Mouse (Mus musculus) heart, embryonic 12.5 days (tissue): ENCODE results near the gene Tysnd1. TPM values are rescaled to one million over a fixed set of nuclear protein-coding genes. Genes with fewer than 3 reads are reported as not detected.
A peak's percentile ranks its signal among the peaks of the same experiment; 100 is the strongest.

Source experiments
- ATAC-seq: fragments of 200-750 bp; cut with Nextera tagmentation; 2 replicates; pipeline ENCODE4 v1.8.0; 2017; ENCODE audit warnings: moderate TSS enrichment, moderate library complexity; ENCODE audit not compliant: insufficient number of reproducible peaks, low FRiP score
- H3K27ac ChIP-seq: fragments of 300-500 bp; sonication (generic); 2 replicates; pipeline ENCODE4 v1.5.1; 2016; ENCODE audit warnings: mild to moderate bottlenecking, moderate library complexity; ENCODE audit not compliant: poor library complexity, severe bottlenecking
- H3K27me3 ChIP-seq: fragments of 300-500 bp; sonication (generic); replicated peaks from 2 replicates; pipeline ENCODE4 v1.6.1; 2016; ENCODE audit warnings: mild to moderate bottlenecking, moderate library complexity
- H3K36me3 ChIP-seq: fragments of 300-500 bp; sonication (generic); 2 replicates; pipeline ENCODE4 v1.6.1; 2016; ENCODE audit warnings: mild to moderate bottlenecking, moderate library complexity
- H3K4me1 ChIP-seq: fragments of 300-500 bp; sonication (generic); replicated peaks from 2 replicates; pipeline ENCODE4 v1.6.1; 2016; ENCODE audit warnings: mild to moderate bottlenecking
- H3K4me2 ChIP-seq: fragments of 300-500 bp; sonication (generic); 2 replicates; pipeline ENCODE4 v1.6.1; 2016; ENCODE audit warnings: mild to moderate bottlenecking, moderate library complexity
- H3K4me3 ChIP-seq: fragments of 300-500 bp; sonication (generic); 2 replicates; pipeline ENCODE4 v1.5.1; 2016; ENCODE audit warnings: mild to moderate bottlenecking
- H3K9ac ChIP-seq: fragments of 300-500 bp; sonication (generic); 2 replicates; pipeline ENCODE4 v1.6.1; 2016; ENCODE audit warnings: mild to moderate bottlenecking, moderate library complexity
- H3K9me3 ChIP-seq: fragments of 300-500 bp; sonication (generic); replicated peaks from 2 replicates; pipeline ENCODE4 v1.6.1; 2016; ENCODE audit warnings: mild to moderate bottlenecking, moderate library complexity
- WGBS: fragments of 180-500 bp; shearing (Covaris S2); methylation state at CpG from one replicate; pipeline ENCODE4 v1.1.7; 2016; 5-methylcytosine and 5-hydroxymethylcytosine counted together
- polyA plus RNA-seq: library from polyadenylated mRNA; unstranded; fragments of >200 nt; fragmentation: Nextera tagmentation; extraction: Ambion mirVana; gene quantifications from 2 replicates; pipeline ENCODE4 v1.2.1, GENCODE M21; 2016

The Tysnd1 gene
- polyA plus RNA-seq, 1 experiment from 2014 or later: 31.0 TPM

- Histone ChIP-seq H3K27ac (no peak overlapping the region), H3K9me3 (no peaks in the 10 kb centered on the region), H3K4me2 (no peak overlapping the region), H3K4me3 (no peak overlapping the region), H3K9ac (no peak overlapping the region), H3K27me3 (no peaks in the 10 kb centered on the region), H3K36me3 (peaks cover 60% of the 10 kb centered on the region), H3K4me1 (peaks cover 21% of the 10 kb centered on the region)
- 70% methylated on average over 4 of the region's 4 CpGs for WGBS
- ATAC-seq: no peak
These were observed 1.8 kb upstream of the Tysnd1 start for GRCm38 (mm10) chr10:61693563-61693962.

GRCm38 (mm10) chr10:61695703-61696559 is 617 bp downstream of the Tysnd1 start:
- Histone ChIP-seq H3K4me2 (peak overlapping the region; percentile 100), H3K4me1 (peaks cover 21% of the 10 kb centered on the region), H3K27ac (no peak overlapping the region), H3K4me3 (peak overlapping the region; percentile 97), H3K9ac (peak overlapping the region; percentile 94), H3K27me3 (no peaks in the 10 kb centered on the region), H3K9me3 (no peaks in the 10 kb centered on the region), H3K36me3 (peaks cover 52% of the 10 kb centered on the region)
- ATAC-seq: no peak
- under 1% methylated on average over 110 of the region's 111 CpGs for WGBS

- peaks cover 21% of the 10 kb centered on the region for H3K4me1 ChIP-seq
- peak overlapping the region; percentile 97 for H3K4me3 ChIP-seq
- ATAC-seq: no peak
- no peaks in the 10 kb centered on the region for H3K9me3 ChIP-seq
- peaks cover 52% of the 10 kb centered on the region for H3K36me3 ChIP-seq
- H3K9ac ChIP-seq: peak overlapping the region; percentile 94
- no peak overlapping the region for H3K27ac ChIP-seq
- H3K27me3 ChIP-seq: no peaks in the 10 kb centered on the region
- H3K4me2 ChIP-seq: peak overlapping the region; percentile 100
- WGBS: 9% methylated on average over 19 of the region's 19 CpGs
These were observed 1.2 kb downstream of the Tysnd1 start for GRCm38 (mm10) chr10:61696560-61696823.

GRCm38 (mm10) chr10:61697028-61697427 is 1.7 kb downstream of the Tysnd1 start:
- peak overlapping the region; percentile 97 for H3K4me3 ChIP-seq
- no peaks in the 10 kb centered on the region for H3K9me3 ChIP-seq
- H3K36me3 ChIP-seq: peaks cover 52% of the 10 kb centered on the region
- H3K27me3 ChIP-seq: no peaks in the 10 kb centered on the region
- peaks cover 21% of the 10 kb centered on the region for H3K4me1 ChIP-seq
- ATAC-seq: no peak
- H3K9ac ChIP-seq: peak overlapping the region; percentile 94
- WGBS: 93% methylated on average over 2 of the region's 2 CpGs
- H3K4me2 ChIP-seq: peak overlapping the region; percentile 100
- no peak overlapping the region for H3K27ac ChIP-seq

GRCm38 (mm10) chr10:61704663-61705062 is 9.3 kb downstream of the Tysnd1 start:
- H3K36me3 ChIP-seq: peaks cover 41% of the 10 kb centered on the region
- H3K27ac ChIP-seq: no peak overlapping the region
- no peak overlapping the region for H3K4me2 ChIP-seq
- no peaks in the 10 kb centered on the region for H3K27me3 ChIP-seq
- peaks cover 6% of the 10 kb centered on the region for H3K4me1 ChIP-seq
- no peak overlapping the region for H3K4me3 ChIP-seq
- no peak overlapping the region for H3K9ac ChIP-seq
- no peak for ATAC-seq
- H3K9me3 ChIP-seq: no peaks in the 10 kb centered on the region
- 84% methylated on average over 4 of the region's 4 CpGs for WGBS

- H3K4me1 ChIP-seq: peaks cover 6% of the 10 kb centered on the region
- 77% methylated on average over 6 of the region's 6 CpGs for WGBS
- no peak overlapping the region for H3K4me2 ChIP-seq
- ATAC-seq: no peak
- H3K9me3 ChIP-seq: no peaks in the 10 kb centered on the region
- H3K27ac ChIP-seq: no peak overlapping the region
- peaks cover 29% of the 10 kb centered on the region for H3K36me3 ChIP-seq
- H3K9ac ChIP-seq: no peak overlapping the region
- no peak overlapping the region for H3K4me3 ChIP-seq
- H3K27me3 ChIP-seq: peaks cover 7% of the 10 kb centered on the region; the same call in 1 of the 2 replicates
These were observed 11.4 kb downstream of the Tysnd1 start for GRCm38 (mm10) chr10:61706412-61707375.

- no peaks in the 10 kb centered on the region for H3K36me3 ChIP-seq
- H3K9ac ChIP-seq: no peak overlapping the region
- 75% methylated on average over 3 of the region's 3 CpGs for WGBS
- no peaks in the 10 kb centered on the region for H3K9me3 ChIP-seq
- no peak overlapping the region for H3K4me2 ChIP-seq
- H3K27ac ChIP-seq: no peak overlapping the region
- peaks cover 7% of the 10 kb centered on the region; the same call in 1 of the 2 replicates for H3K27me3 ChIP-seq
- H3K4me1 ChIP-seq: peaks cover 18% of the 10 kb centered on the region
- ATAC-seq: no peak
- no peak overlapping the region for H3K4me3 ChIP-seq
These were observed 18.3 kb downstream of the Tysnd1 start for GRCm38 (mm10) chr10:61713601-61714000.

GRCm38 (mm10) chr10:61714146-61714545 is 18.8 kb downstream of the Tysnd1 start:
- Histone ChIP-seq H3K4me3 (no peak overlapping the region), H3K4me1 (peaks cover 18% of the 10 kb centered on the region), H3K36me3 (no peaks in the 10 kb centered on the region), H3K27ac (no peak overlapping the region), H3K4me2 (no peak overlapping the region), H3K9ac (no peak overlapping the region), H3K9me3 (no peaks in the 10 kb centered on the region), H3K27me3 (peaks cover 7% of the 10 kb centered on the region; the same call in 1 of the 2 replicates)
- 87% methylated on average over 4 of the region's 4 CpGs for WGBS
- no peak for ATAC-seq

GRCm38 (mm10) chr10:61714771-61715461 is 19.6 kb downstream of the Tysnd1 start, which contains the start of gene Aifm2:
Gene Aifm2 (plus strand): TSS chr10:61715263.
- Histone ChIP-seq H3K4me3 (peak within 1 kb of the TSS; percentile 88), H3K36me3 (no peaks in the 10 kb centered on the region), H3K27ac (peak within 1 kb of the TSS; percentile 46), H3K9me3 (no peaks in the 10 kb centered on the region), H3K9ac (peak within 1 kb of the TSS; percentile 84), H3K27me3 (peaks cover 7% of the 10 kb centered on the region; the same call in 1 of the 2 replicates), H3K4me1 (peaks cover 18% of the 10 kb centered on the region), H3K4me2 (peak within 1 kb of the TSS; percentile 95)
- peak; percentile 93 for ATAC-seq
- WGBS: 13% methylated on average over 31 of the region's 36 CpGs

GRCm38 (mm10) chr10:61715462-61715837 is 20.1 kb downstream of the Tysnd1 start:
- ATAC-seq: peak; percentile 70; the same call in 1 of the 2 replicates
- no peak overlapping the region for H3K27ac ChIP-seq

More at GRCm38 (mm10) chr10:61715462-61715837, 20.1 kb downstream of the Tysnd1 start:
- no peaks in the 10 kb centered on the region for H3K9me3 ChIP-seq
- H3K4me2 ChIP-seq: peak overlapping the region; percentile 95
- H3K4me1 ChIP-seq: peaks cover 18% of the 10 kb centered on the region
- H3K9ac ChIP-seq: peak overlapping the region; percentile 84
- H3K27me3 ChIP-seq: peaks cover 6% of the 10 kb centered on the region; the same call in 1 of the 2 replicates
- H3K36me3 ChIP-seq: no peaks in the 10 kb centered on the region
- H3K4me3 ChIP-seq: peak overlapping the region; percentile 88
- WGBS: 2% methylated on average over 11 of the region's 11 CpGs
